Mouse (Mus musculus) spleen, adult 2 months (tissue): ENCODE results near the gene Plekha4.

Experiments used
- CTCF ChIP-seq: fragments of 200-500 bp; IDR thresholded peaks from 2 replicates; pipeline ENCODE4 v1.5.1; 2011; ENCODE audit warnings: mild to moderate bottlenecking, inconsistent platforms; ENCODE audit not compliant: insufficient read depth, insufficient read length, insufficient replicate concordance; ENCODE audit errors: extremely low read depth
- POLR2A ChIP-seq: fragments of 200-500 bp; IDR thresholded peaks from 2 replicates; pipeline ENCODE4 v1.6.1; 2011; ENCODE audit warnings: low read depth, low read length, inconsistent platforms

- TF ChIP-seq CTCF (no peak), POLR2A (no peak)
Measured at GRCm38 (mm10) chr7:45589898-45590297, 63.8 kb downstream of the Plekha4 start.
